Mouse (Mus musculus) MEL (cell line): ENCODE measurements around the gene Ikbkg. TPM values are rescaled to one million over a fixed set of nuclear protein-coding genes. Genes with fewer than 3 reads are reported as not detected.

Experiments used
- DNase-seq: peaks from one replicate; pipeline ENCODE4 v3.0.0; 2011; ENCODE audit warnings: low read depth, low spot score
- H3K27ac ChIP-seq: 2 replicates; pipeline ENCODE4 v1.5.1; 2012; ENCODE audit warnings: low read depth, mild to moderate bottlenecking, control low read depth, low read length, moderate library complexity; ENCODE audit not compliant: control insufficient read depth
- H3K27me3 ChIP-seq, 2 experiments: fragments of 150-350 bp in 1 of 2; sonication (generic) in 1 of 2; 2 replicates each; pipeline ENCODE4 v1.6.1; 2012; ENCODE audit warnings: low read length in 2 of 2, mild to moderate bottlenecking in 2 of 2, improper control_type of control experiment in 1 of 2, moderate library complexity in 1 of 2; ENCODE audit not compliant: insufficient read depth in 2 of 2, control insufficient read depth in 1 of 2
- H3K36me3 ChIP-seq, 2 experiments: 2 replicates each; pipeline ENCODE4 v1.6.1; 2012 to 2014; ENCODE audit warnings: low read length in 2 of 2, improper control_type of control experiment in 1 of 2, inconsistent platforms in 1 of 2, mild to moderate bottlenecking in 1 of 2; ENCODE audit not compliant: insufficient read depth in 2 of 2, control insufficient read depth in 1 of 2
- H3K4me1 ChIP-seq, 2 experiments: fragments of 150-350 bp in 1 of 2; sonication (generic) in 1 of 2; 2 replicates each; pipeline ENCODE4 v1.6.1; 2012; ENCODE audit warnings: low read length in 2 of 2, improper control_type of control experiment in 1 of 2, mild to moderate bottlenecking in 1 of 2; ENCODE audit not compliant: insufficient read depth in 2 of 2, control insufficient read depth in 1 of 2
- H3K4me3 ChIP-seq, 2 experiments: fragments of 150-350 bp in 1 of 2; sonication (generic) in 1 of 2; 2 replicates each; pipeline ENCODE4 v1.5.1; 2012; ENCODE audit warnings: low read depth in 2 of 2, low read length in 2 of 2, mild to moderate bottlenecking in 2 of 2, moderate library complexity in 2 of 2, control low read depth in 1 of 2, improper control_type of control experiment in 1 of 2; ENCODE audit not compliant: control insufficient read depth in 1 of 2, insufficient read depth in 1 of 2
- H3K79me2 ChIP-seq: 2 replicates; pipeline ENCODE4 v1.6.1; 2012; ENCODE audit warnings: mild to moderate bottlenecking, low read length, moderate library complexity; ENCODE audit not compliant: control insufficient read depth, poor library complexity, insufficient read depth
- H3K9ac ChIP-seq: 2 replicates; pipeline ENCODE4 v1.6.1; 2012; ENCODE audit warnings: low read depth, mild to moderate bottlenecking, control low read depth, low read length, moderate library complexity; ENCODE audit not compliant: control insufficient read depth, poor library complexity, severe bottlenecking
- H3K9me3 ChIP-seq: fragments of 150-350 bp; sonication (generic); replicated peaks from 2 replicates; pipeline ENCODE4 v1.6.1; 2012; ENCODE audit warnings: mild to moderate bottlenecking, low read length, improper control_type of control experiment, moderate library complexity; ENCODE audit not compliant: insufficient read depth
- CHD1 ChIP-seq: IDR thresholded peaks from 2 replicates; pipeline ENCODE4 v1.6.1; 2012; ENCODE audit warnings: low read depth, mild to moderate bottlenecking, inconsistent platforms, low read length, improper control_type of control experiment
- E2F4 ChIP-seq: IDR thresholded peaks from 2 replicates; pipeline ENCODE4 v1.6.1; 2011; ENCODE audit warnings: low read depth, low read length, improper control_type of control experiment, borderline replicate concordance
- ELF1 ChIP-seq: IDR thresholded peaks from 2 replicates; pipeline ENCODE4 v1.6.1; 2014; ENCODE audit warnings: low read depth, mild to moderate bottlenecking, inconsistent platforms, low read length, improper control_type of control experiment, moderate library complexity
- EP300 ChIP-seq, 2 experiments: IDR thresholded peaks; 2 replicates each; pipeline ENCODE4 v1.6.1; 2011; ENCODE audit warnings: improper control_type of control experiment in 2 of 2, low read length in 2 of 2, low read depth in 1 of 2, mild to moderate bottlenecking in 1 of 2
- GATA1 ChIP-seq: IDR thresholded peaks from 2 replicates; pipeline ENCODE4 v1.6.1; 2011; ENCODE audit warnings: low read depth, low read length, improper control_type of control experiment
- KAT2A ChIP-seq: conservative IDR thresholded peaks from 2 replicates; pipeline ENCODE4 v1.6.1; 2012; ENCODE audit warnings: low read depth, low read length, improper control_type of control experiment, inconsistent platforms
- NRF1 ChIP-seq: IDR thresholded peaks from 2 replicates; pipeline ENCODE4 v1.6.1; 2014; ENCODE audit warnings: low read depth, mild to moderate bottlenecking, inconsistent platforms, low read length, improper control_type of control experiment, moderate library complexity; ENCODE audit not compliant: poor library complexity, insufficient read depth, severe bottlenecking
- POLR2A ChIP-seq, 2 experiments: IDR thresholded peaks; 2 replicates each; pipeline ENCODE4 v1.6.1; 2011 to 2012; ENCODE audit warnings: low read length in 2 of 2, mild to moderate bottlenecking in 2 of 2, control low read depth in 1 of 2, improper control_type of control experiment in 1 of 2, low read depth in 1 of 2, moderate library complexity in 1 of 2; ENCODE audit not compliant: control insufficient read depth in 1 of 2, insufficient read depth in 1 of 2, poor library complexity in 1 of 2
- POLR2AphosphoS2 ChIP-seq: IDR thresholded peaks from 2 replicates; pipeline ENCODE4 v1.6.1; 2011; ENCODE audit warnings: low read length, improper control_type of control experiment
- POLR2AphosphoS5 ChIP-seq: IDR thresholded peaks from 2 replicates; pipeline ENCODE4 v1.6.1; 2012; ENCODE audit warnings: low read depth, borderline replicate concordance, mild to moderate bottlenecking, inconsistent platforms, low read length, moderate library complexity, mixed read lengths
- TAL1 ChIP-seq: IDR thresholded peaks from 2 replicates; pipeline ENCODE4 v1.6.1; 2012; ENCODE audit warnings: mild to moderate bottlenecking, inconsistent platforms, low read length, moderate library complexity, mixed read lengths
- USF2 ChIP-seq, 2 experiments: IDR thresholded peaks; 2 replicates each; pipeline ENCODE4 v1.6.1; 2011 to 2012; ENCODE audit warnings: improper control_type of control experiment in 2 of 2, low read length in 2 of 2, borderline replicate concordance in 1 of 2, inconsistent platforms in 1 of 2, low read depth in 1 of 2, mild to moderate bottlenecking in 1 of 2; ENCODE audit not compliant: insufficient read depth in 1 of 2
- polyA plus RNA-seq, 2 experiments: library from polyadenylated mRNA; stranded (reverse) in 1 of 2; unstranded in 1 of 2; fragments of >175 nt in 1 of 2; fragments of >200 nt in 1 of 2; gene quantifications; 2 replicates each; pipeline versions ENCODE4 v1.2.1 to v1.2.4; 2012; ENCODE audit warnings: low replicate concordance in 2 of 2, low read depth in 1 of 2; ENCODE audit not compliant: insufficient read length in 2 of 2, insufficient read depth in 1 of 2, missing spikeins in 1 of 2
- total RNA-seq: library from RNA; depleted of rRNA; stranded (reverse); fragments of 300-350 nt; gene quantifications from 2 replicates; pipeline ENCODE4 v1.2.3, GENCODE M21; 2012

Gene Ikbkg
- total and polyA plus RNA-seq, 3 experiments = 21.7 to 26.6 TPM; not detected in 1

DNA sequence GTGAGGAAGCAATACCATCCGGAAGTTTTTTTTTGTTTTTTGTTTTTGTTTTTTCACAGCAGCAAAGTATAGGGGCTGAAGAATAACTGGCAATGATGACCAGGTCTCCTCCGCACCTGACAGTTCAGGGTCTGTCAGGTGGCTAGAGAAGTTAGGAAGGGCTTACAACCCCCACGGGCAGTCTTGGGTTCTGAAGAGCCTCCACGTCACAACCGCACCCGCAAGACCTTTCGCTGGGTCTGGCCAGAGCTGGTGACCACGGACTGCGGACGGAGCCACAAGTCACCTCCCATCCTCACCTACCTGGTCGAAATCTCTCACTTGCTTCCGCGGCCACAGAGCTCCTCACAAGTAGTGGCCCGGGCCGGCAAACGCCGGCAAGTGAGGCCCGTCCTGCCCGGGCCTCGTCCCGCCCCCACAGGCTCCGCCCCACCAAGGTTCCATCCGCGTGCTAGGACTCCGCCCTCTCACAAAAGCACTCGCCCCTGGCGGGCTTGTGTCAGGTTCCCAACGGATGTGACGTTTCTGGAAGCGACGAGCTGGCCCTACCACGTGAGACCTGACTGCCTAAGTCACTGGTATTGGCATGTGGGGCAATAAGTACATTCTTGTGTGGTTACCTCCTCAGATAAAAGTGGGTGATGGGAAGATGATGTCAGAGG lies 20.1 kb upstream of the Ikbkg start, which contains the start of the genes Ubl4a and Slc10a3 (continued):
- TF ChIP-seq USF2 (IDR thresholded peaks at IDR 0.05; ENCODE audit: borderline replicate concordance in 1 of 2, insufficient read depth in 1 of 2, low read depth in 1 of 2, low read length in 2 of 2) (0 out of 4 replicates have a peak, but pooled peaks of 1 of the 2 experiments have one; percentile 38), E2F4 (peak; percentile 72; the same call in 1 of the 2 replicates), ELF1 (no peak)

DNA sequence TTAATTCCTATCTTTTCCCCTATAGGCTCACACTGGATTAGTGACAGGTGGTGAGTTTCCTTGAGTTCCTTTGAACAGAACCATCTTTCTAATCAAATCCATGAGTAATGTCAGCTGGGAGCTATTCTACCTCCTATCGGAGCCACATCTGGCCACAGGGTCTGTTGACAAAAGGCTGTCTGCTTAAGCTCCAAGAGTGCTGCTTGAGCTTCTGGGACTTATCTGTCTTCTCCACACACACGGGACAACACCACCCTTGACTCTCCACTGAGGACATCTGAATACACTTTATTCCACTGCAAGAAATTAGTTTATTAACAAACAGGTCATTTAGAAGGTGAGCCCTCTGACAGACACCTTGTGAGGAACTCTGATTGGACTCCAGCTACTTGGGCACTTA lies 8.6 kb upstream of the Ikbkg start:
- Histone ChIP-seq H3K27ac (no peak overlapping the region), H3K27me3 (no peaks in the 10 kb centered on the region), H3K4me3 (no peak overlapping the region), H3K79me2 (no peaks in the 10 kb centered on the region), H3K9me3 (no peaks in the 10 kb centered on the region), H3K9ac (no peak overlapping the region), H3K36me3 (peaks cover 0 to 2% of the 10 kb centered on the region in 2 experiments; a peak in 1 of 4 replicates), H3K4me1 (peaks cover 0 to 3% of the 10 kb centered on the region in 2 experiments; a peak in 1 of 4 replicates)
- TF ChIP-seq EP300 (IDR thresholded peaks at IDR 0.05; ENCODE audit: low read depth in 1 of 2, low read length in 2 of 2) (no peak), GATA1 (no peak), TAL1 (peak; percentile 30; the same call in 1 of the 2 replicates), KAT2A (no peak)
- DNase-seq = no peak

DNA sequence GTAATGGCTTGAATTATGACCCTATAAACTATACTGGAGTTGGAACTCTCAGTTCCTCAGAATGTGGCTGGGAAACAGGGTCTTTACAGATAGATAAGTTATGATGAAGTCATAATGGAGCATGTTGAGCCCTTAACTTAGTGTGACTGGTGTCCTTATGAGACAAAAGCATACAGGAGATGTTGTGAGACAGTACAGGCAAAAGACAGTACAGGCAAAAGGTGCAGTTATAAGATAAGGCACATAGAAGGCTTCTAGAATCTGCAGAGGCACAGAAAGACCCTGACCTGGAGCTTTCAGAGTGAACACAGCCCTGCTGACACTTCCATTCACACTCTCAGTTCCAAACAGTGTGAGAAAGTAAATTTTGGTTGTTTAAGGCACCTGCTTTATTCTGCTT lies 4.9 kb upstream of the Ikbkg start:
- no peaks in the 10 kb centered on the region for H3K27me3 ChIP-seq
- H3K36me3 ChIP-seq = peaks cover 0 to 7% of the 10 kb centered on the region in 2 experiments; a peak in 2 of 4 replicates
- H3K9me3 ChIP-seq = no peaks in the 10 kb centered on the region
- TF ChIP-seq NRF1 (no peak), POLR2AphosphoS2 (no peak), POLR2A (IDR thresholded peaks at IDR 0.05; ENCODE audit: control insufficient read depth in 1 of 2, insufficient read depth in 1 of 2, low read depth in 1 of 2, low read length in 2 of 2, poor library complexity in 1 of 2) (no peak), TAL1 (peak; percentile 83), GATA1 (peak; percentile 25; the same call in 1 of the 2 replicates), EP300 (IDR thresholded peaks at IDR 0.05; ENCODE audit: low read depth in 1 of 2, low read length in 2 of 2) (peak in 1 of 2 experiments; percentile 21; a peak in 1 of 4 replicates)
- no peak overlapping the region for H3K4me3 ChIP-seq
- no peak overlapping the region for H3K9ac ChIP-seq
- DNase-seq = peak; percentile 39
- H3K79me2 ChIP-seq = no peaks in the 10 kb centered on the region; the same call in 1 of the 2 replicates
- no peak overlapping the region for H3K27ac ChIP-seq
- peaks cover 0 to 5% of the 10 kb centered on the region in 2 experiments; a peak in 1 of 4 replicates for H3K4me1 ChIP-seq

DNA sequence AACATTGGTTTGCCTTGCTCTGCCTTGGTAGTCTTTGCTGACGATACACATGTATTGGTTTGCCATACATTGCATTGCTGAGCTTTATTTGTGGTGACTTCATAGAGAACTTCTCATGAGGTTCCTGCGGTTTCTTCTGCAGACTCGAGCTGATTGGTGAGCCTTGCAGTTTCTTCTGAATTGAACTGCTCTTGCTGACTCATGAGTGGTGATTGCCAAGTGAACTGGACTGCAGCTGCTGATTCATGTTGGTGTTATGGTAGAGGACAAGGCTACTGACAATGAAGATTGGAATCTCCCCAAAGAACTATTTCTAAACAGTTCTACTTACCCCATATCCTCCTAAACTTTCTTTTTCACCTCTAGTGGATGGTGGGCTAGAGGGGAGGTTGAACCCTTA lies 7.0 kb downstream of the Ikbkg start:
- no peaks in the 10 kb centered on the region for H3K4me1 ChIP-seq
- TF ChIP-seq POLR2AphosphoS5 (no peak), CHD1 (no peak)
- no peaks in the 10 kb centered on the region for H3K36me3 ChIP-seq
- H3K27me3 ChIP-seq = no peaks in the 10 kb centered on the region
- no peak overlapping the region for H3K27ac ChIP-seq
- no peaks in the 10 kb centered on the region for H3K79me2 ChIP-seq
- peak; percentile 27 for DNase-seq
- H3K9me3 ChIP-seq = no peaks in the 10 kb centered on the region
- H3K9ac ChIP-seq = no peak overlapping the region
- no peak overlapping the region for H3K4me3 ChIP-seq
